Mouse (Mus musculus) kidney, postnatal 4 days (tissue): ENCODE data around the gene Mnd1.

Source experiments
- DNase-seq, 2 experiments: peaks; one replicate each; pipeline ENCODE4 v3.0.0; 2021; ENCODE audit warnings: mixed read lengths in 2 of 2

Gene Mnd1

GRCm38 (mm10) chr3:84041739-84042138, 113.8 kb downstream of the Mnd1 start:
- DNase-seq = no peak

GRCm38 (mm10) chr3:84040476-84041082, 115.0 kb downstream of the Mnd1 start:
- peak; percentile 63 to 79 for DNase-seq

DNA sequence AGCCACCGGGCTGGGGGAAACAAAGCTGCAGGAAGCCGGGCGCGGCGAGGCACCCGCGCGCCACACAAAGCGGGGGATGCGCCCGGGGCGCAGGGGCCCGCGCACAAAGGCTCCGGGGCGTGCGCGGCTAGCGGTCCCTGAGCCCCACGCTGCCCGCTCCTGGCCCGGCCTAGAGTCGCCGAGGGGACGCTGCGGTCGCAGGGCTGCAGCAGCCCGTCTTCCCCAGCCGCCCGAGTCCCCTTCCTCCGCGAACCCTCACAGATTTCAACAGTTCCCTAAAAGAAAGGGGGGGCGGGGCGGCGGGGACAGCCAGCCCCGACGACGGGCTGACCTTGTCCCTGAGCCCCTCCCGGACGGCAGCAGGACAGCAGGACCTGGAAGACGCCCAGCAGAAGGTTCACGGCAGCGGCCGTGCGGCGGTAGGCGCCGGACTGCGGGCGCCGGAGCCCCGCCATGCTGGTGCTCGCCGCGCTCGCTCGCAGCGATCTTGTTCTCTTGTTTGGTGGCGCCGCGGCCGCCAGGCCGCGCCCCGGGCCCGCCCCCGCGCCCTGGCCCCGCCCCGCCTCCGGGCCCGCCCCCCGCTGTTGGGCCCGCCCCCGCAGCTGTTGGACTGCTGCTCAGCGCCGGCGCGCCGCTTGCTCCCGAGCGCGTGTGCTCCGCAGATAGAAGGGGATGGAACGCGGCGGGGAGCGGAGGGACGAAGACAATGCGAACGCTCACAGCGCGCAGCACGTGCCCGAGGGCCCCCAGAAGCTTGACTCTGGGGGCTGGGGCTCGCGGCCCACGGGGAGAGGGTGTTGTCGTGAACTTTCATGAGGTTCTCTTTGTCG, 115.7 kb downstream of the Mnd1 start, which contains the start of gene Tmem131l:
Tmem131l (minus strand) TSS at position 530 of the 830 bp plus-strand sequence.
- peak; percentile 90 to 93 for DNase-seq

- DNase-seq = peak; percentile 71 to 77
Measured at GRCm38 (mm10) chr3:84038981-84039645, 116.5 kb downstream of the Mnd1 start.

GRCm38 (mm10) chr3:84038126-84038525, 117.5 kb downstream of the Mnd1 start:
- DNase-seq = no peak
